Mouse (Mus musculus): ENCODE results near the gene Nrap. TPM values are rescaled to one million over a fixed set of nuclear protein-coding genes. Genes with fewer than 3 reads are reported as not detected.

The Nrap gene
- polyA plus RNA-seq, 1 experiment from 2014 or later, result 0.14 TPM

DNA sequence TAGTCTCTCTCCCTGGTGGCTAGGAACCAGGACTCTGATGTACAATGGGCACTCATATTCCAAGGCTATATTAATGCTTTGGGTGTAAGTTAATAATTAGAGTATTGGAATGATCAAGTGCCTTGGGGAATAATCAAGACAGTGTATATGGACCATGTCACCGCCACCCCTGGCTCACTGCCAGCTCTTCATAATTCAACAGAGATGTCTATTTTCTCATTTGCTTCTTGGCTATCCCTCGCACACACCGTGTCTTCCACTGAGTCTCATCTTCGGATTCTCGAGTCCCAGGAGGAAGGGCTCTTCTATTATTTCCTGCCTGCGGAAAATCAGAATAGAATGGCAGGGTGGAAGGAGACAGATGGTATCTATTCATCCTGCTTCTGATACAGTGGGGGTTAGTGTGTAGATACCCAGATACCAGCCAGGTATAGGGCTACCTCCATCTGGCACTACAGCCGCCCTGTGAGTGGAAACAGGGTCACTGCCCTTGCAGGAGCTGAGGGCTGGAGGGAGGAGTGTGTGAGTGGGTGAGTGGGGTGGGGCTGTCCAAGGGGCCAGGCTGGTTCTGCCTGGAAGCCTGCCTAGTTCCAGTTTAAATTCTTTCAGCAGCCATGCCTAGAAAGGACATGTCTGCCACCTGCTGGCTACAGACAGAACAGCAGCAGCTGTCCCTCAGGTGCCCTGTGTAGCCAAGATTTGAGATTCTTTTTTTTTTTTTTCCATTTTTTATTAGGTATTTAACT lies 95.0 kb downstream of the Nrap start:
- WGBS, result 66% methylated on average over 7 of the region's 7 CpGs

DNA sequence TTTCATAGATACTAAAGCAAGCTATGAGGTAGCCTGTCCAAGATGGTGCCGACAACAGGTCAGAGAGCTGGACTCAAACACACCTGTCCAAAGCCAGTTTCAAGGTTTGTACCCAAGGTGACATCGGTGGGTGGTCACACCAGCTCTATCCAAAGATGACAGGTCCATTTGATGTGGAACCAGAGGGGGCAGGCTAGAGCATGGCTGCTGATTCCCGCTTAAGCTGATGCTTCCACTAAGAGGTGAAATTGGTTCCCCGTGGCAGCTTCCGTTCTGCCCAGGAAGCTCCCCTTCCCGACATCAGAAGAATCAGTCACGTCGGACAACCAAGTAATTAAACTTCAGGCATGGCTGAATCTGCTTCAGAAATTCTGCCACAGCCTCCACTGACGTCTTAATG lies 97.5 kb downstream of the Nrap start:
- 65% methylated on average over 9 of the region's 9 CpGs for WGBS
- no peaks in the 10 kb centered on the region for H3K27me3 ChIP-seq (replicated peaks; ENCODE audit: control insufficient read depth, insufficient read depth, low read length)

More for the DNA sequence above, 95.0 kb downstream of the Nrap start:
- Histone ChIP-seq H3K4me3 (ENCODE audit: low read depth, low read length) (no peak overlapping the region), H3K9ac (ENCODE audit: low read depth, low read length) (no peak overlapping the region), H3K27me3 (replicated peaks; ENCODE audit: control insufficient read depth, insufficient read depth, low read length) (no peaks in the 10 kb centered on the region), H3K36me3 (ENCODE audit: control insufficient read depth, insufficient read depth, low read length) (no peaks in the 10 kb centered on the region), H3K27ac (ENCODE audit: low read depth, low read length) (no peak overlapping the region), H3K4me1 (replicated peaks; ENCODE audit: control insufficient read depth, insufficient read depth, low read length) (0 out of 2 replicates have a peak, but pooled peaks cover 3% of the 10 kb centered on the region), H3K9me3 (ENCODE audit: control insufficient read depth, low read length) (no peaks in the 10 kb centered on the region), H3K4me2 (no peak overlapping the region)
- peak; percentile 50 for DNase-seq (ENCODE audit: low spot score)
- ATAC-seq (replicated peaks; ENCODE audit: low FRiP score), result no peak

GRCm38 (mm10) chr19:56291898-56292297 lies 97.9 kb downstream of the Nrap start:
- no peak for ATAC-seq (replicated peaks; ENCODE audit: low FRiP score)
- WGBS, result 68% methylated on average over 6 of the region's 6 CpGs
- DNase-seq (ENCODE audit: low spot score), result no peak

More for the DNA sequence above, 97.5 kb downstream of the Nrap start:
- H3K36me3 ChIP-seq (ENCODE audit: control insufficient read depth, insufficient read depth, low read length), result no peaks in the 10 kb centered on the region
- H3K4me3 ChIP-seq (ENCODE audit: low read depth, low read length), result no peak overlapping the region
- H3K9ac ChIP-seq (ENCODE audit: low read depth, low read length), result no peak overlapping the region
- H3K4me1 ChIP-seq (replicated peaks; ENCODE audit: control insufficient read depth, insufficient read depth, low read length), result 0 out of 2 replicates have a peak, but pooled peaks cover 3% of the 10 kb centered on the region
- H3K27ac ChIP-seq (ENCODE audit: low read depth, low read length), result no peak overlapping the region
- no peak overlapping the region for H3K4me2 ChIP-seq
- no peaks in the 10 kb centered on the region for H3K9me3 ChIP-seq (ENCODE audit: control insufficient read depth, low read length)
- no peak for DNase-seq (ENCODE audit: low spot score)
- ATAC-seq (replicated peaks; ENCODE audit: low FRiP score), result no peak

GRCm38 (mm10) chr19:56289642-56290041 lies 100.2 kb downstream of the Nrap start:
- no peak for ATAC-seq (replicated peaks; ENCODE audit: low FRiP score)
- Histone ChIP-seq H3K27ac (ENCODE audit: low read depth, low read length) (no peak overlapping the region), H3K4me2 (peak overlapping the region; percentile 49), H3K27me3 (replicated peaks; ENCODE audit: control insufficient read depth, insufficient read depth, low read length) (no peaks in the 10 kb centered on the region), H3K4me1 (replicated peaks; ENCODE audit: control insufficient read depth, insufficient read depth, low read length) (0 out of 2 replicates have a peak, but pooled peaks cover 3% of the 10 kb centered on the region), H3K36me3 (ENCODE audit: control insufficient read depth, insufficient read depth, low read length) (no peaks in the 10 kb centered on the region), H3K9me3 (ENCODE audit: control insufficient read depth, low read length) (no peaks in the 10 kb centered on the region), H3K9ac (ENCODE audit: low read depth, low read length) (no peak overlapping the region), H3K4me3 (ENCODE audit: low read depth, low read length) (peak overlapping the region; percentile 32)
- no peak for DNase-seq (ENCODE audit: low spot score)
- WGBS, result 85% methylated on average over 8 of the region's 8 CpGs

More at GRCm38 (mm10) chr19:56291898-56292297, 97.9 kb downstream of the Nrap start:
- no peak overlapping the region for H3K9ac ChIP-seq (ENCODE audit: low read depth, low read length)
- H3K27ac ChIP-seq (ENCODE audit: low read depth, low read length), result no peak overlapping the region
- H3K4me1 ChIP-seq (replicated peaks; ENCODE audit: control insufficient read depth, insufficient read depth, low read length), result 0 out of 2 replicates have a peak, but pooled peaks cover 3% of the 10 kb centered on the region
- H3K4me2 ChIP-seq, result no peak overlapping the region
- H3K9me3 ChIP-seq (ENCODE audit: control insufficient read depth, low read length), result no peaks in the 10 kb centered on the region
- H3K36me3 ChIP-seq (ENCODE audit: control insufficient read depth, insufficient read depth, low read length), result no peaks in the 10 kb centered on the region
- no peaks in the 10 kb centered on the region for H3K27me3 ChIP-seq (replicated peaks; ENCODE audit: control insufficient read depth, insufficient read depth, low read length)
- no peak overlapping the region for H3K4me3 ChIP-seq (ENCODE audit: low read depth, low read length)

DNA sequence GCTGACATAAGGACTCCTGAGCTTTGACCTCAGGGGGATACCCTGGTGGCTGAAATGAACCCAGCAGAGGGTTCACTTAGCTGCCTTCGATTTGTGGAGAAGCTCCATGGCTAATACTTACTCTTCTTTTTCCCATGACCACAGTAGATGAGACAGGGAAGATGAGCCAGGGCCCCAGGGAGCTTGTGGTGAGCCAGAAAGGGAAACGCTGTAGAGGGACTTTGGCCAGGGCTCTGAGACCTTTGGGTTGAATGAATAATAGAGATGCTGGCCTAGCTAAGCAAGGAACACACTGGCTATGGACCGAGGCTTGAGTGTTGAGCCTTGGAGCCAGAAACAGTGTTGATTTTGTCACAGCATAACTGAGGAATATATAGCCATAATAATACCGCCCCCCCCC lies 101.4 kb downstream of the Nrap start:
- 0 out of 2 replicates have a peak, but pooled peaks cover 3% of the 10 kb centered on the region for H3K4me1 ChIP-seq (replicated peaks; ENCODE audit: control insufficient read depth, insufficient read depth, low read length)
- H3K27ac ChIP-seq (ENCODE audit: low read depth, low read length), result peak overlapping the region; percentile 14; the same call in 1 of the 2 replicates
- H3K36me3 ChIP-seq (ENCODE audit: control insufficient read depth, insufficient read depth, low read length), result no peaks in the 10 kb centered on the region
- H3K27me3 ChIP-seq (replicated peaks; ENCODE audit: control insufficient read depth, insufficient read depth, low read length), result no peaks in the 10 kb centered on the region
- no peak for DNase-seq (ENCODE audit: low spot score)
- ATAC-seq (replicated peaks; ENCODE audit: low FRiP score), result no peak
- no peaks in the 10 kb centered on the region for H3K9me3 ChIP-seq (ENCODE audit: control insufficient read depth, low read length)
- 62% methylated on average over 4 of the region's 4 CpGs for WGBS
- peak overlapping the region; percentile 32 for H3K4me3 ChIP-seq (ENCODE audit: low read depth, low read length)
- no peak overlapping the region for H3K9ac ChIP-seq (ENCODE audit: low read depth, low read length)
- peak overlapping the region; percentile 43 for H3K4me2 ChIP-seq

DNA sequence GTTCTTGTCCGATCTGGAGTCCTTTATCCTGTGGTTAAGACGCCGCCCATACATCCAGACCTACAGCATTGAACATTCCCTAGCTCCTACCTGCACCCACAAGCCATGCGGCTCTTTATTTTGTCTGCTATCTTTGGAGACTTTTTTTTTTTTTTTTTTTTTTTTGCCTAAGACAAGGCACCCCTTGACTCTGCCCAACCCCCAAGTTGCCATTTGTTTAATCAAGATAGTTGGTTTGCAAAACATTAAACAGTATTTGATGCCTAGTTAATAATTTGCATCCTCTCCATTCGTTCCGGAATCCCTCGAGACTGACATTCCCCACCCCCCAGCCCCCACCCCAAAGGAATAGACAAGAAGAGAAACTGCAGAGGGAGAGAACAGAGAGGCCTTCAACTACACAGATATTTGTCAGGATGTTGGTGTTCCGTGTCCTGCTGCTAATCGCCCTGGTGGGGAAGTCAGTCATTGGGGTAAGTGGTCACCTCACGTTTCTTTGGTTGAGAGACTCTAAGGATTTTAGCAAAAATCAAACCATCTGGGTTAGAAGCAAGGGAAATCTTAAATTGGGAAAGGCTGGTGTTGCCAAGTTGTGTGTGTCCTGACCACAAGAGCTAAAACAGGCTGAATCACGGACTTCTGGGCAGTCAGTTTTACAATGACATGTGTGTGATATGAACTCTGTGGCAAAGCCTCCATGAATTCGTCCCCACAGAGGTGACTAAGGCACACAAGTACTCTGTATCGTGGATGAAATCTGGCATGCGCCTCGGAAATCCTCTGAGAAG lies 102.1 kb downstream of the Nrap start:
- Histone ChIP-seq H3K27me3 (replicated peaks; ENCODE audit: control insufficient read depth, insufficient read depth, low read length) (no peaks in the 10 kb centered on the region), H3K4me1 (replicated peaks; ENCODE audit: control insufficient read depth, insufficient read depth, low read length) (0 out of 2 replicates have a peak, but pooled peaks cover 3% of the 10 kb centered on the region), H3K9ac (ENCODE audit: low read depth, low read length) (no peak overlapping the region), H3K4me2 (peak overlapping the region; percentile 43), H3K4me3 (ENCODE audit: low read depth, low read length) (peak overlapping the region; percentile 32), H3K27ac (ENCODE audit: low read depth, low read length) (no peak overlapping the region; the same call in 1 of the 2 replicates), H3K9me3 (ENCODE audit: control insufficient read depth, low read length) (no peaks in the 10 kb centered on the region), H3K36me3 (ENCODE audit: control insufficient read depth, insufficient read depth, low read length) (no peaks in the 10 kb centered on the region)
- no peak for DNase-seq (ENCODE audit: low spot score)
- 67% methylated on average over 15 of the region's 15 CpGs for WGBS
- no peak for ATAC-seq (replicated peaks; ENCODE audit: low FRiP score)

DNA sequence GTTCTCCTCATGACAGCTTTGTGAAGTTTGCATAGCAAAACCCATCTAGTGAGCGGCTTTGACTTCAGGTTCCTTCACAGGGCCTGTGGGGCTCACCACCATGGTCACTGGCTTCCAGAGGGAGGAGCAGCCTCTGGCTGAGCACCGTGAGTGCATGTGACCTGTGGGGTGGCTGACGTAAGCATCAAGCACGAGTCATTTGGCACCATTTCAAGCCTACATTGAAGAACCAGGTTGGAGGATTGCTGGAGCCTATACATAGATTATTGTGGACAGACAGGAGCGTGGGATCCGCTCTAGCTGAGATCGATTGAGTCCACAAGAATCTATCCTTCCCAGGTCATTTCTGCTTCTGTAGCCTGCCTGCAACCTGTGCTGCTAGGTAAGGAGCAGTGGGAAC lies 103.0 kb downstream of the Nrap start, which contains the start of gene Habp2:
Gene Habp2, plus strand, starts transcription at position 272 of the 400 bp plus-strand sequence.
- 0 out of 2 replicates have a peak, but pooled peaks cover 3% of the 10 kb centered on the region for H3K4me1 ChIP-seq (replicated peaks; ENCODE audit: control insufficient read depth, insufficient read depth, low read length)
- peak within 1 kb of the TSS; percentile 43 for H3K4me2 ChIP-seq
- H3K36me3 ChIP-seq (ENCODE audit: control insufficient read depth, insufficient read depth, low read length), result no peaks in the 10 kb centered on the region
- DNase-seq (ENCODE audit: low spot score), result no peak
- WGBS, result 72% methylated on average over 7 of the region's 7 CpGs
- ATAC-seq (replicated peaks; ENCODE audit: low FRiP score), result no peak; the same call in 1 of the 2 replicates
- no peak within 1 kb of the TSS; the same call in 1 of the 2 replicates for H3K27ac ChIP-seq (ENCODE audit: low read depth, low read length)
- H3K4me3 ChIP-seq (ENCODE audit: low read depth, low read length), result peak within 1 kb of the TSS; percentile 32
- no peaks in the 10 kb centered on the region for H3K9me3 ChIP-seq (ENCODE audit: control insufficient read depth, low read length)
- H3K9ac ChIP-seq (ENCODE audit: low read depth, low read length), result no peak within 1 kb of the TSS
- H3K27me3 ChIP-seq (replicated peaks; ENCODE audit: control insufficient read depth, insufficient read depth, low read length), result no peaks in the 10 kb centered on the region

DNA sequence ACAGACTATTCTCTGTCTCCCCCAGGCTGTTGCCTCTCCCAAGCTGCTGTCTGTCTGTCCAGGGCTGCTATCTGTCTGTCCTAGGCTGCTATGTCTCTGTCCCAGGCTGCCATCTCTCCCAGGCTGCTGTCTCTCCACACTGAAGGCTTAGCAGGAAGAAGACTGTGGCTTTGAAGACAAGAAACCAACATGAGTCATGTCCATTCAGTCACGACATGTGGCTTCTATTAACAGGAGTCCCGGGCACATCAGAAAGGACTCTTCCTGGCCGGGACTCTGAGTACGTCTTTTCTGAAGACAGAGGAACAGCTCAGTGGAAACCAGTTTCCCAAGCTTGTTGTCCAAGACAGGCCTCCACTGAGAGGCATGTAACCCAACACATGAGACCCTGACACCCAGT lies 104.6 kb downstream of the Nrap start:
- ATAC-seq (replicated peaks; ENCODE audit: low FRiP score) (no peak), DNase-seq (ENCODE audit: low spot score) (no peak)
- Histone ChIP-seq H3K9ac (ENCODE audit: low read depth, low read length) (no peak overlapping the region), H3K4me2 (no peak overlapping the region), H3K36me3 (ENCODE audit: control insufficient read depth, insufficient read depth, low read length) (no peaks in the 10 kb centered on the region), H3K27me3 (replicated peaks; ENCODE audit: control insufficient read depth, insufficient read depth, low read length) (no peaks in the 10 kb centered on the region), H3K4me1 (replicated peaks; ENCODE audit: control insufficient read depth, insufficient read depth, low read length) (0 out of 2 replicates have a peak, but pooled peaks cover 3% of the 10 kb centered on the region), H3K9me3 (ENCODE audit: control insufficient read depth, low read length) (no peaks in the 10 kb centered on the region), H3K4me3 (ENCODE audit: low read depth, low read length) (no peak overlapping the region), H3K27ac (ENCODE audit: low read depth, low read length) (no peak overlapping the region)
- 51% methylated on average over 4 of the region's 4 CpGs for WGBS
